Mouse (Mus musculus): ENCODE results near the gene Gm20388. TPM values are rescaled to one million over a fixed set of nuclear protein-coding genes. Genes with fewer than 3 reads are reported as not detected.

Gene Gm20388
- polyA plus RNA-seq, 1 experiment: 10.6 TPM

DNA sequence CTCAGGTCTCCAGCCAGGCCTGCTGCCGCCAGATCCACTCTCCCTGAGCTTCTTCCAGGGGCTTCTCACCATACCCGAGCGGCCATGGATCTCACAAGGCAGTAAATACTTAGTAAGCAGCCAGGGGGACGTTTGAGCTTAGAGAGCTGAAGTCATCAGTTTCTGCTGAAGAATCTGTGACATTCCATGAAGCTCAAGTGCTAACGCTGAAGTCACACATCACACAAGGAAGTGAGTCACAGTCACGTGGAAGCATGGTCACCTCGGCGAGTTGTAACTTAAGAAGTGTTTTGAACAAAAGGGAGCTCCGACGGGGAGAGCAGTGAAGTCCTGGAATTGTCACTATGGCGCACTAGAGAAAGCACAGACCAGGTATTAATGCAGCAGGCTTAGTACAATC lies 4239.4 kb downstream of the Gm20388 start:
- 70% methylated on average over 11 of the region's 11 CpGs for WGBS
- no peak overlapping the region for H3K27ac ChIP-seq (ENCODE audit: control insufficient read depth, insufficient read depth, low read depth, low read length, poor library complexity)

DNA sequence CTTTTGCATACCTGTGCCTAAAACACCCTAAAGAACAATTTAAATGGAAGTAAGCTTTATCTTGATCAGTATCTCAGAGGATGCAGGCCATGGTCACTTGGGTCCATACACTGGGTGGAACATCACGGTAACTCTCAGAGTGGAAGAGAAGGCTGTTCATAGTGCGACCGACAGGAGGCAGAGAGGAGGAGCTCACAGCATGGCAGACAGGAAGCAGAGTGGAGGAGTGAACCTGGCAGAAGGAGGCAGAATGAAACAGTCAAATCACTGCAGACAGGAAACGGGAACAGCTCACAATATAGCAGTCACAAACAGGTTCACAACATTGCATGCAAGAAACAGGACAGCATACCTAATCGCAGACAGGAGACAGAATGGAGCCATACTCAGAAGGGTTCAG lies 4239.9 kb downstream of the Gm20388 start:
- no peaks in the 10 kb centered on the region for H3K4me1 ChIP-seq (ENCODE audit: control insufficient read depth, insufficient read depth, low read length)
- no peak overlapping the region for H3K27ac ChIP-seq (ENCODE audit: control insufficient read depth, insufficient read depth, low read depth, low read length, poor library complexity)
- H3K4me3 ChIP-seq (replicated peaks; ENCODE audit: control insufficient read depth, low read depth, low read length): no peak overlapping the region
- TF ChIP-seq POLR2A (IDR thresholded peaks at IDR 0.05; ENCODE audit: borderline replicate concordance, control insufficient read depth, low read depth, low read length): no peak
- TF ChIP-seq CTCF (IDR thresholded peaks at IDR 0.05; ENCODE audit: control insufficient read depth, insufficient read depth, low read length): 0 out of 2 replicates have a peak, but pooled peaks have one; percentile 19
- 73% methylated on average over 5 of the region's 5 CpGs for WGBS

More for the DNA sequence above, 4239.4 kb downstream of the Gm20388 start:
- Histone ChIP-seq H3K4me1 (ENCODE audit: control insufficient read depth, insufficient read depth, low read length) (no peaks in the 10 kb centered on the region), H3K4me3 (replicated peaks; ENCODE audit: control insufficient read depth, low read depth, low read length) (no peak overlapping the region)
- TF ChIP-seq POLR2A (IDR thresholded peaks at IDR 0.05; ENCODE audit: borderline replicate concordance, control insufficient read depth, low read depth, low read length): no peak
- TF ChIP-seq CTCF (IDR thresholded peaks at IDR 0.05; ENCODE audit: control insufficient read depth, insufficient read depth, low read length): no peak

DNA sequence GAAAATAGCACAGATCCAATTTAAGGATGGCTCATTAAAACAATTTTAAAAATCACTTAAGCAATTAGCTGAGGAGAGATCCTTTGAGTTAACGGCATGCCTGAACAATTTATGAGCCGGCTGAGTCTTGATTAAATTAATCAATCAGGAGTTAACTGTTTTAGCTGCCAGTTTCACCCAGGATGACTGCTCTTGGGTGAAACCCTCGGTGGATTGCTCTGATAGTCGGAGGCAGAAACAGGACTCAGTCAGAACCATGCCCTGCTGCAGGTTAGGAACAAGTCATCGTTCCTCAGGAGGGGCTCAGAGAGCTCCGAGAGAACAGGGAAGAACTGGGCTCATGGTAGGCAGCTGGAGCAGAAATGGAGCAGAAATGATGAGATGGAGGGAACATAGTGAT lies 4241.2 kb downstream of the Gm20388 start:
- Histone ChIP-seq H3K27ac (ENCODE audit: control insufficient read depth, insufficient read depth, low read depth, low read length, poor library complexity) (no peak overlapping the region), H3K4me1 (ENCODE audit: control insufficient read depth, insufficient read depth, low read length) (no peaks in the 10 kb centered on the region), H3K4me3 (replicated peaks; ENCODE audit: control insufficient read depth, low read depth, low read length) (no peak overlapping the region)
- 83% methylated on average over 6 of the region's 6 CpGs for WGBS
- no peak for TF ChIP-seq CTCF (IDR thresholded peaks at IDR 0.05; ENCODE audit: control insufficient read depth, insufficient read depth, low read length)
- no peak for TF ChIP-seq POLR2A (IDR thresholded peaks at IDR 0.05; ENCODE audit: borderline replicate concordance, control insufficient read depth, low read depth, low read length)

DNA sequence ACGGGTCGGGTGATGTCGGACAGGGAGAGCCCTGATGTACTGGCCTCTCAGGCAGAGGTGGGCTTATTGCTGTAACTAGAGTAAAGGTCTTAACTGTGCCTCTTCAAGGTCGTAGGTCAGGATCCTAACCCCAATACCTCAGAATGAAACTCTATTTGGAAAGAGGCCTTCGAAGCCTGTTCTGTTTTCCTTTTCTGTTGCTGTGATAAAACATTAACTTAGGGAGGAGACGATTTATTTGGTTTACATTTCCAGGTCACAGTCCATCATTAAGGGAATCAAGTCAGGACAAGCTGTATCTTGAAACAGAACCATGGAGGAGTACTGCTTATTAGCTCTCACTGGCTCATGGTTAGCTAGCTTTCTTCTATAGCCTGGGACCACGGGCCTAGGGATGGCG lies 4242.1 kb downstream of the Gm20388 start:
- no peaks in the 10 kb centered on the region for H3K4me1 ChIP-seq (ENCODE audit: control insufficient read depth, insufficient read depth, low read length)
- 85% methylated on average over 8 of the region's 8 CpGs for WGBS
- no peak overlapping the region for H3K27ac ChIP-seq (ENCODE audit: control insufficient read depth, insufficient read depth, low read depth, low read length, poor library complexity)
- no peak overlapping the region for H3K4me3 ChIP-seq (replicated peaks; ENCODE audit: control insufficient read depth, low read depth, low read length)
- TF ChIP-seq CTCF (IDR thresholded peaks at IDR 0.05; ENCODE audit: control insufficient read depth, insufficient read depth, low read length): no peak
- TF ChIP-seq POLR2A (IDR thresholded peaks at IDR 0.05; ENCODE audit: borderline replicate concordance, control insufficient read depth, low read depth, low read length): no peak

DNA sequence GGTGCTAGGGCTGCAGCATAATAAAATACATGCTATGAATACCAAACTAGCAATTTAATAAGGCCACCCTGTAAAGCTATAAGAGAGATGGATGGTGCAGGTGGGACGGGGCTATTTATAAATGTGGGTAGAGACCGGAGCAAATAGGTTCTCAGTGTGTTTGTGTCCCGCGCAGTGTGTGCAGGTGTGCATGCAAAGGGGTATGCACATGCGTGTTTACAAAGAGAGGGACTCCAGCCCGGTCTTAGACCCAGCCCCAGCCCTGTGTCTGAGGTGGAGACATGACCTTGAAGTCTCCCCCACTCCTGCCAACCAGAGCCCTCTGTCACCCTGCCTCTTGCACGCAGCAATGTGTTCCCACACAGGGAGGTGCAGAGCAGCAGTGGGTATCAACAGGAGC lies 4245.7 kb downstream of the Gm20388 start:
- TF ChIP-seq CTCF (IDR thresholded peaks at IDR 0.05; ENCODE audit: control insufficient read depth, insufficient read depth, low read length) (no peak), POLR2A (IDR thresholded peaks at IDR 0.05; ENCODE audit: borderline replicate concordance, control insufficient read depth, low read depth, low read length) (no peak)
- Histone ChIP-seq H3K4me3 (replicated peaks; ENCODE audit: control insufficient read depth, low read depth, low read length) (no peak overlapping the region), H3K27ac (ENCODE audit: control insufficient read depth, insufficient read depth, low read depth, low read length, poor library complexity) (no peak overlapping the region), H3K4me1 (ENCODE audit: control insufficient read depth, insufficient read depth, low read length) (no peaks in the 10 kb centered on the region)
- WGBS: 82% methylated on average over 7 of the region's 7 CpGs

DNA sequence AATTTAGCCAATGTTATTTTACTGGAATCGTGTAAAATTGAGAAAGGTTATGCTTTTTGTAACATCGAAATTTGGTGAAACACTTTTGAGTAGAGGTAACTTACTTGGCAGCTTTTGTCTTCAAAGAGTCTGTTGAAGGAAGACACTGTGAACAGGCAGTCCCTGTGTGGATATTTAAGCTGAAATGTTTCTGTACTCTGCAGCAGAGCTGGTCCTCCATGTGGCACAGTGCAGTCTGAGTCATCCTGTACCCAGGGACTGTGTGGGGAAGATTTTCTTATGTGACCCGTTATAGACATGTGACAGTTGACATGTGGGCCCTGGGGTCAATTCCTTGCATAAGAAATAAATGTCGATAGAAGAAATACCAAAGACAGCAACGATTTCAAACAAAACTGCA lies 4251.0 kb downstream of the Gm20388 start:
- Histone ChIP-seq H3K4me3 (replicated peaks; ENCODE audit: control insufficient read depth, low read depth, low read length) (no peak overlapping the region), H3K27ac (ENCODE audit: control insufficient read depth, insufficient read depth, low read depth, low read length, poor library complexity) (no peak overlapping the region), H3K4me1 (ENCODE audit: control insufficient read depth, insufficient read depth, low read length) (no peaks in the 10 kb centered on the region)
- WGBS: 78% methylated on average over 5 of the region's 5 CpGs
- TF ChIP-seq POLR2A (IDR thresholded peaks at IDR 0.05; ENCODE audit: borderline replicate concordance, control insufficient read depth, low read depth, low read length) (no peak), CTCF (IDR thresholded peaks at IDR 0.05; ENCODE audit: control insufficient read depth, insufficient read depth, low read length) (no peak)

DNA sequence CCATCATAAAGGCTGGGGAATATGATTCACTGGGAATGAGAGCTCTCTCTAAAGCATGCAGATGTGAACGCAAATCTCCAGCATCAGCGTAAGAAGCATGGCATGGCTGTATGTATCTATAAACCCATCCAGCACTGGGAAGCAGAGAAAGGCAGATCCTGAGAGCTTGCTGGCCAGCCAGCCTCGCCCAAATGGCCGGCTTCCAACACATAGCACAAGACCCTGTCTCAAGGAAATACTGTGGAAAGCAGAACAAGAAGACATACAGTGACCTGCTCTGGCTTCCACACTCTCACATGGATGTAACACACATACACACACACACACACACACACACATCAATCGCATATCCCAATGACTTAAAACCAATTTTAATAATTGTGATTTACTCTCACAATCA lies 4252.6 kb downstream of the Gm20388 start:
- Histone ChIP-seq H3K4me3 (replicated peaks; ENCODE audit: control insufficient read depth, low read depth, low read length) (no peak overlapping the region), H3K4me1 (ENCODE audit: control insufficient read depth, insufficient read depth, low read length) (no peaks in the 10 kb centered on the region), H3K27ac (ENCODE audit: control insufficient read depth, insufficient read depth, low read depth, low read length, poor library complexity) (no peak overlapping the region)
- TF ChIP-seq CTCF (IDR thresholded peaks at IDR 0.05; ENCODE audit: control insufficient read depth, insufficient read depth, low read length) (no peak), POLR2A (IDR thresholded peaks at IDR 0.05; ENCODE audit: borderline replicate concordance, control insufficient read depth, low read depth, low read length) (no peak)
- WGBS: 76% methylated on average over 5 of the region's 5 CpGs

DNA sequence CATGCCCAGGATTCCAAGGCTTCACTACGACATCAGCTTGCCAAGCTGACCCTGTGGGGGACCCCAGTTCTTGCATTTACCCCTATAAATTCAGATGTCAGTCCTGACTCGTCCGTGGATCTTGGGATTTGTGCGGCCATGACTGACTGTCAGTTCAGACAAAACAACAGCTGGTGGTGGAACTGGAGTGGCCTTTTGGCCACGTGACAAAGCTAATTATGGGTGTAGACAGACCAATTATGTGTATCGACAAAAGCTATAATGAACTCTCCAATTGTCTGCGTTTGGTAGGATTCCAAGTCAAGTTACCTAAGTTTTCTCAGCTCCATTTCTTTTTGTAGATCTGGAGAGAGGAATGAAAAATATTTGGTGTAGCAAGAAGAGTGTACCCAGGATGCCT lies 4259.1 kb downstream of the Gm20388 start:
- Histone ChIP-seq H3K4me3 (replicated peaks; ENCODE audit: control insufficient read depth, low read depth, low read length) (no peak overlapping the region), H3K4me1 (ENCODE audit: control insufficient read depth, insufficient read depth, low read length) (no peaks in the 10 kb centered on the region), H3K27ac (ENCODE audit: control insufficient read depth, insufficient read depth, low read depth, low read length, poor library complexity) (no peak overlapping the region)
- TF ChIP-seq POLR2A (IDR thresholded peaks at IDR 0.05; ENCODE audit: borderline replicate concordance, control insufficient read depth, low read depth, low read length) (no peak), CTCF (IDR thresholded peaks at IDR 0.05; ENCODE audit: control insufficient read depth, insufficient read depth, low read length) (no peak)
- WGBS: 83% methylated on average over 7 of the region's 7 CpGs

DNA sequence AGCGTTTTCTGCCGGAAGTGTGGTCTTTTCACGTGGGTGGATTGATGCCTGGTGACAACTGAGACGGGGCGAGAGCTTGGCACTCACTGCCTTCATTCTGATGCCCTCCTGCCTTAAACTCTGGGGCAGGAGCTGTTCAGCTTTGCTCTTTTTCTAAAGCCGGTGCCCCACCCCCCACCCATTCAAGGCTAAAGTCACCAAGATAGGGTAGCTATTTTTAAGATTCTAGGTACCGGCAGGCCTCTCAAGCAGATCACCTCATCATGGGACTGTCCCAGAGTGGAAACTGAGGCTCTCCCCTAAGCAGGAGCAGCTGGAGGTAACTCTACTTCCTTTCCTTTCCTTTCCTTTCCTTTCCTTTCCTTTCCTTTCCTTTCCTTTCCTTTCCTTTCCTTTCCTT lies 4260.0 kb downstream of the Gm20388 start:
- 67% methylated on average over 7 of the region's 7 CpGs for WGBS
- no peak overlapping the region for H3K27ac ChIP-seq (ENCODE audit: control insufficient read depth, insufficient read depth, low read depth, low read length, poor library complexity)
- TF ChIP-seq POLR2A (IDR thresholded peaks at IDR 0.05; ENCODE audit: borderline replicate concordance, control insufficient read depth, low read depth, low read length) (no peak), CTCF (IDR thresholded peaks at IDR 0.05; ENCODE audit: control insufficient read depth, insufficient read depth, low read length) (no peak)
- no peak overlapping the region for H3K4me3 ChIP-seq (replicated peaks; ENCODE audit: control insufficient read depth, low read depth, low read length)
- no peaks in the 10 kb centered on the region for H3K4me1 ChIP-seq (ENCODE audit: control insufficient read depth, insufficient read depth, low read length)

Measured in bone marrow, adult 2 months (tissue).